11 mouse cellular contexts compared by ENCODE assay signal in genomic region chr17:86271277-86271676, GRCm38 (mm10).
A peak's percentile ranks its signal among the peaks of the same experiment; 100 is the strongest.
DNase-seq lines count a peak whose midpoint lies in the region; ATAC-seq and TF ChIP-seq lines count a peak whose summit lies in the region.
"Had no signal": no experiment of that assay in that cellular context is flagged by ENCODE, and none has a peak within 500 bp of the region (broad histone marks: within the 10 kb centered on the region; RNA-seq: fewer than 3 reads in every experiment).

No protein-coding gene starts in this region.

- intact Hi-C loops in left cerebral cortex, postnatal 4 days (cut with DNase I): no loop called here
- intact Hi-C loops in left cerebral cortex, adult 2 months (cut with DNase I): no loop called here

- no peaks in the 10 kb centered on the region for H3K9me3 ChIP-seq in forebrain, embryonic 10.5 days
- no peaks in the 10 kb centered on the region for H3K9me3 ChIP-seq in forebrain, embryonic 12.5 days
- H3K9me3 ChIP-seq in limb, embryonic 10.5 days (replicated peaks): no peaks in the 10 kb centered on the region
- H3K9me3 ChIP-seq: megakaryocyte, embryonic 14.5 days had no signal

- no peaks in the 10 kb centered on the region for H3K36me3 ChIP-seq in forebrain, embryonic 10.5 days (replicated peaks)
- H3K36me3 ChIP-seq in forebrain, embryonic 12.5 days (replicated peaks): no peaks in the 10 kb centered on the region
- H3K36me3 ChIP-seq in limb, embryonic 10.5 days: no peaks in the 10 kb centered on the region

- H3K27ac ChIP-seq in forebrain, embryonic 10.5 days: peak overlapping the region; percentile 37; the same call in 1 of the 2 replicates
- no peak overlapping the region for H3K27ac ChIP-seq in forebrain, embryonic 12.5 days
- H3K27ac ChIP-seq in left cerebral cortex, adult 2 months: no peak overlapping the region
- peak overlapping the region; percentile 53 for H3K27ac ChIP-seq in limb, embryonic 10.5 days

- TF ChIP-seq CTCF in left cerebral cortex, adult 2 months (IDR thresholded peaks at IDR 0.05): no peak

- 46% methylated on average over 4 of the region's 4 CpGs for WGBS in forebrain, embryonic 10.5 days
- WGBS in forebrain, embryonic 12.5 days: 47% methylated on average over 4 of the region's 4 CpGs
- 7% methylated on average over 4 of the region's 4 CpGs for WGBS in limb, embryonic 10.5 days

- no peak overlapping the region for H3K4me2 ChIP-seq in forebrain, embryonic 12.5 days

- no peak for ATAC-seq in forebrain, embryonic 12.5 days (ENCODE audit: low FRiP score)

- H3K9ac ChIP-seq in forebrain, embryonic 12.5 days: no peak overlapping the region

- H3K4me1 ChIP-seq in forebrain, embryonic 10.5 days: peaks cover 30% of the 10 kb centered on the region
- peaks cover 5% of the 10 kb centered on the region; the same call in 1 of the 2 replicates for H3K4me1 ChIP-seq in forebrain, embryonic 12.5 days
- H3K4me1 ChIP-seq in limb, embryonic 10.5 days: peaks cover 62% of the 10 kb centered on the region

- H3K27me3 ChIP-seq in forebrain, embryonic 10.5 days (ENCODE audit: poor library complexity, severe bottlenecking): no peaks in the 10 kb centered on the region
- no peaks in the 10 kb centered on the region for H3K27me3 ChIP-seq in forebrain, embryonic 12.5 days
- no peaks in the 10 kb centered on the region for H3K27me3 ChIP-seq in limb, embryonic 10.5 days (ENCODE audit: low read depth, poor library complexity, severe bottlenecking)

- peak; percentile 28 for DNase-seq in forebrain, embryonic 10.5 days (ENCODE audit: extremely low spot score, low spot score)
- DNase-seq in left cerebral cortex, postnatal 4 days: peak; percentile 41
- DNase-seq in left cerebral cortex, adult 2 months (ENCODE audit: extremely low spot score in 1 of 2, low spot score in 2 of 2): no peak
- DNase-seq in embryo, embryonic 11.5 days (ENCODE audit: low read depth, low spot score): peak; percentile 27
- peak; percentile 67 for DNase-seq in limb, embryonic 10.5 days (ENCODE audit: low spot score)
- no peak for DNase-seq in right cerebral cortex, postnatal 25 days
- no peak for DNase-seq in right cerebral cortex, postnatal 36 days (ENCODE audit: low spot score in 2 of 2)
- DNase-seq: cerebellum, adult 8-10 months; layer of hippocampus, adult 9-11 months had no signal

- no peak overlapping the region for H3K4me3 ChIP-seq in forebrain, embryonic 10.5 days
- H3K4me3 ChIP-seq in forebrain, embryonic 12.5 days (replicated peaks): no peak overlapping the region
- H3K4me3 ChIP-seq in left cerebral cortex, adult 2 months: no peak overlapping the region
- no peak overlapping the region for H3K4me3 ChIP-seq in limb, embryonic 10.5 days
- H3K4me3 ChIP-seq: megakaryocyte, embryonic 14.5 days had no signal

Comparison
In these comparisons a context has a peak if more than half of its experiments do, and no peak if none do; other contexts are left out.
1. DNase-seq: peak in forebrain, embryonic 10.5 days (single experiment), left cerebral cortex, postnatal 4 days (single experiment), embryo, embryonic 11.5 days (single experiment) and limb, embryonic 10.5 days (single experiment); none in left cerebral cortex, adult 2 months (0 of 2), right cerebral cortex, postnatal 25 days (single experiment) and right cerebral cortex, postnatal 36 days (0 of 2).
2. H3K27ac ChIP-seq: peak in forebrain, embryonic 10.5 days (single experiment) and limb, embryonic 10.5 days (single experiment); none in forebrain, embryonic 12.5 days (single experiment) and left cerebral cortex, adult 2 months (single experiment).